Mouse (Mus musculus): ENCODE results near the gene Olfr672. TPM values are rescaled to one million over a fixed set of nuclear protein-coding genes. Genes with fewer than 3 reads are reported as not detected.
"Not testable (repeated sequence)": the region's sequence is repeated elsewhere in the genome, so short reads cannot be mapped to it uniquely, and the experiment has no call there.

Gene Olfr672
- not detected in 2 replicates for polyA plus RNA-seq (2015; fragmentation: Nextera tagmentation; extraction: Ambion mirVana)

- H3K4me3 ChIP-seq: no peak within 1 kb of the TSS
- no peak within 1 kb of the TSS for H3K27ac ChIP-seq
- no peaks in the 10 kb centered on the region for H3K27me3 ChIP-seq
- H3K4me2 ChIP-seq (replicated peaks): no peak within 1 kb of the TSS
- no peaks in the 10 kb centered on the region for H3K9me3 ChIP-seq
- ATAC-seq (ENCODE audit: low FRiP score, low read depth): no peak
- no peaks in the 10 kb centered on the region for H3K4me1 ChIP-seq
- no peak within 1 kb of the TSS for H3K9ac ChIP-seq
- no peaks in the 10 kb centered on the region for H3K36me3 ChIP-seq
These were observed at the start of gene Olfr672 for GRCm38 (mm10) chr7:105001929-105002328. Gene Olfr672 (minus strand): TSS chr7:105002029.

- H3K4me1 ChIP-seq; H3K9me3 ChIP-seq; H3K27ac ChIP-seq; H3K4me3 ChIP-seq; H3K36me3 ChIP-seq; H3K9ac ChIP-seq; H3K4me2 ChIP-seq (replicated peaks); ATAC-seq (ENCODE audit: low FRiP score, low read depth); H3K27me3 ChIP-seq: not testable (repeated sequence)
- WGBS: 57% methylated on average over 5 of the region's 5 CpGs
These were observed 32.0 kb upstream of the Olfr672 start for GRCm38 (mm10) chr7:105033836-105034235.

- no peak within 1 kb of the TSS for H3K4me3 ChIP-seq
- H3K27me3 ChIP-seq: no peaks in the 10 kb centered on the region
- no peak for ATAC-seq (ENCODE audit: low FRiP score, low read depth)
- H3K4me1 ChIP-seq: no peaks in the 10 kb centered on the region
- H3K27ac ChIP-seq: no peak within 1 kb of the TSS
- no peak within 1 kb of the TSS for H3K9ac ChIP-seq
- no peak within 1 kb of the TSS for H3K4me2 ChIP-seq (replicated peaks)
- no peaks in the 10 kb centered on the region for H3K9me3 ChIP-seq
- no peaks in the 10 kb centered on the region for H3K36me3 ChIP-seq
These were observed 30.6 kb upstream of the Olfr672 start, which contains the start of gene Olfr676 for GRCm38 (mm10) chr7:105032398-105032797. Gene Olfr676 (plus strand): TSS chr7:105032698.

- Histone ChIP-seq H3K27ac (no peak within 1 kb of the TSS), H3K9me3 (no peaks in the 10 kb centered on the region), H3K36me3 (no peaks in the 10 kb centered on the region), H3K4me3 (no peak within 1 kb of the TSS), H3K27me3 (no peaks in the 10 kb centered on the region), H3K4me1 (no peaks in the 10 kb centered on the region), H3K4me2 (replicated peaks) (no peak within 1 kb of the TSS), H3K9ac (no peak within 1 kb of the TSS)
- no peak for ATAC-seq (ENCODE audit: low FRiP score, low read depth)
- WGBS: 74% methylated on average over 1 of the region's 1 CpGs
These were observed 26.5 kb upstream of the Olfr672 start, which contains the start of gene Olfr675 for GRCm38 (mm10) chr7:105028360-105028759. Gene Olfr675 (minus strand): TSS chr7:105028460.

- 67% methylated on average over 1 of the region's 1 CpGs for WGBS
- no peak overlapping the region for H3K4me2 ChIP-seq (replicated peaks)
- H3K4me1 ChIP-seq: no peaks in the 10 kb centered on the region
- no peak overlapping the region for H3K27ac ChIP-seq
- no peaks in the 10 kb centered on the region for H3K9me3 ChIP-seq
- H3K36me3 ChIP-seq: no peaks in the 10 kb centered on the region
- no peak overlapping the region for H3K4me3 ChIP-seq
- H3K9ac ChIP-seq: no peak overlapping the region
- ATAC-seq (ENCODE audit: low FRiP score, low read depth): no peak
- H3K27me3 ChIP-seq: no peaks in the 10 kb centered on the region
These were observed 20.7 kb upstream of the Olfr672 start for GRCm38 (mm10) chr7:105022530-105022929.

GRCm38 (mm10) chr7:104979026-104979425 is 22.8 kb downstream of the Olfr672 start, which contains the start of gene Olfr671:
Gene Olfr671 (minus strand): TSS chr7:104979126.
- H3K36me3 ChIP-seq: no peaks in the 10 kb centered on the region
- 82% methylated on average over 1 of the region's 1 CpGs for WGBS
- H3K4me1 ChIP-seq: no peaks in the 10 kb centered on the region
- H3K9me3 ChIP-seq: peaks cover 7% of the 10 kb centered on the region; the same call in 1 of the 2 replicates
- H3K4me2 ChIP-seq (replicated peaks): no peak within 1 kb of the TSS
- no peaks in the 10 kb centered on the region for H3K27me3 ChIP-seq
- ATAC-seq (ENCODE audit: low FRiP score, low read depth): no peak
- no peak within 1 kb of the TSS for H3K9ac ChIP-seq
- H3K27ac ChIP-seq: no peak within 1 kb of the TSS
- H3K4me3 ChIP-seq: no peak within 1 kb of the TSS

GRCm38 (mm10) chr7:104972507-104972906 is 29.3 kb downstream of the Olfr672 start:
- not testable (repeated sequence) for H3K4me3 ChIP-seq; H3K9me3 ChIP-seq; H3K36me3 ChIP-seq; H3K27ac ChIP-seq; H3K27me3 ChIP-seq; ATAC-seq (ENCODE audit: low FRiP score, low read depth); H3K4me1 ChIP-seq; H3K9ac ChIP-seq; H3K4me2 ChIP-seq (replicated peaks)
- 67% methylated on average over 2 of the region's 2 CpGs for WGBS

- WGBS: 55% methylated on average over 1 of the region's 1 CpGs
These were observed 39.3 kb downstream of the Olfr672 start, which contains the start of gene Olfr670 for GRCm38 (mm10) chr7:104962520-104962919. Gene Olfr670 (minus strand): TSS chr7:104962620.

GRCm38 (mm10) chr7:104950234-104950633 is 51.6 kb downstream of the Olfr672 start:
- ATAC-seq (ENCODE audit: low FRiP score, low read depth); H3K4me1 ChIP-seq; H3K9me3 ChIP-seq; H3K36me3 ChIP-seq; H3K27me3 ChIP-seq; H3K4me2 ChIP-seq (replicated peaks); H3K27ac ChIP-seq; H3K9ac ChIP-seq; H3K4me3 ChIP-seq: not testable (repeated sequence)
- WGBS: 94% methylated on average over 16 of the region's 16 CpGs

More at GRCm38 (mm10) chr7:104962520-104962919, 39.3 kb downstream of the Olfr672 start, which contains the start of gene Olfr670:
- no peak within 1 kb of the TSS for H3K9ac ChIP-seq
- no peak within 1 kb of the TSS for H3K4me2 ChIP-seq (replicated peaks)
- no peaks in the 10 kb centered on the region for H3K4me1 ChIP-seq
- ATAC-seq (ENCODE audit: low FRiP score, low read depth): no peak
- H3K27me3 ChIP-seq: no peaks in the 10 kb centered on the region
- H3K36me3 ChIP-seq: no peaks in the 10 kb centered on the region
- no peak within 1 kb of the TSS for H3K27ac ChIP-seq
- H3K4me3 ChIP-seq: no peak within 1 kb of the TSS
- H3K9me3 ChIP-seq: no peaks in the 10 kb centered on the region

Other genes starting within 250 kb of the Olfr672 start
- not detected in 2 replicates for gene Usp17le, start 224.6 kb downstream of the Olfr672 start, polyA plus RNA-seq (2015; fragmentation: Nextera tagmentation; extraction: Ambion mirVana)
- not detected in 2 replicates for gene Usp17lb, start 159.4 kb downstream of the Olfr672 start, polyA plus RNA-seq (2015; fragmentation: Nextera tagmentation; extraction: Ambion mirVana)
- not detected in 2 replicates for gene Usp17la, start 145.0 kb downstream of the Olfr672 start, polyA plus RNA-seq (2015; fragmentation: Nextera tagmentation; extraction: Ambion mirVana)
- gene Olfr665, start 124.0 kb downstream of the Olfr672 start, polyA plus RNA-seq (2015; fragmentation: Nextera tagmentation; extraction: Ambion mirVana): not detected in 2 replicates
- gene Olfr666, start 106.1 kb downstream of the Olfr672 start, polyA plus RNA-seq (2015; fragmentation: Nextera tagmentation; extraction: Ambion mirVana): not detected in 2 replicates
- gene Olfr667, start 80.5 kb downstream of the Olfr672 start, polyA plus RNA-seq (2015; fragmentation: Nextera tagmentation; extraction: Ambion mirVana): not detected in 2 replicates
- not detected in 2 replicates for gene Olfr668, start 74.0 kb downstream of the Olfr672 start, polyA plus RNA-seq (2015; fragmentation: Nextera tagmentation; extraction: Ambion mirVana)
- gene Olfr669, start 67.8 kb downstream of the Olfr672 start, polyA plus RNA-seq (2015; fragmentation: Nextera tagmentation; extraction: Ambion mirVana): not detected in 2 replicates
- not detected in 2 replicates for gene Olfr670, start 39.4 kb downstream of the Olfr672 start, polyA plus RNA-seq (2015; fragmentation: Nextera tagmentation; extraction: Ambion mirVana)
- not detected in 2 replicates for gene Olfr671, start 22.9 kb downstream of the Olfr672 start, polyA plus RNA-seq (2015; fragmentation: Nextera tagmentation; extraction: Ambion mirVana)
- not detected in 2 replicates for gene Olfr675, start 26.4 kb upstream of the Olfr672 start, polyA plus RNA-seq (2015; fragmentation: Nextera tagmentation; extraction: Ambion mirVana)
- gene Olfr676, start 30.7 kb upstream of the Olfr672 start, polyA plus RNA-seq (2015; fragmentation: Nextera tagmentation; extraction: Ambion mirVana): not detected in 2 replicates
- gene Olfr677, start 49.3 kb upstream of the Olfr672 start, polyA plus RNA-seq (2015; fragmentation: Nextera tagmentation; extraction: Ambion mirVana): not detected in 2 replicates
- not detected in 2 replicates for gene Olfr678, start 62.4 kb upstream of the Olfr672 start, polyA plus RNA-seq (2015; fragmentation: Nextera tagmentation; extraction: Ambion mirVana)
- gene Olfr679, start 79.2 kb upstream of the Olfr672 start, polyA plus RNA-seq (2015; fragmentation: Nextera tagmentation; extraction: Ambion mirVana): not detected in 2 replicates
- gene Olfr680-ps1, start 90.8 kb upstream of the Olfr672 start, polyA plus RNA-seq (2015; fragmentation: Nextera tagmentation; extraction: Ambion mirVana): not detected in 2 replicates
- gene Olfr681, start 114.8 kb upstream of the Olfr672 start, polyA plus RNA-seq (2015; fragmentation: Nextera tagmentation; extraction: Ambion mirVana): not detected in 2 replicates
- gene Olfr683, start 145.0 kb upstream of the Olfr672 start, polyA plus RNA-seq (2015; fragmentation: Nextera tagmentation; extraction: Ambion mirVana): not detected in 2 replicates
- not detected in 2 replicates for gene Olfr684, start 161.6 kb upstream of the Olfr672 start, polyA plus RNA-seq (2015; fragmentation: Nextera tagmentation; extraction: Ambion mirVana)
- gene Olfr685, start 184.0 kb upstream of the Olfr672 start, polyA plus RNA-seq (2015; fragmentation: Nextera tagmentation; extraction: Ambion mirVana): not detected in 2 replicates
- not detected in 2 replicates for gene Olfr686, start 205.5 kb upstream of the Olfr672 start, polyA plus RNA-seq (2015; fragmentation: Nextera tagmentation; extraction: Ambion mirVana)

All from limb, embryonic 13.5 days (tissue).